Mouse (Mus musculus) E14TG2a.4 (cell line): ENCODE measurements around the gene Mbd3l2.

Source experiments
- H3K27me3 ChIP-seq: 2 replicates; pipeline ENCODE4 v1.6.1; 2014; ENCODE audit warnings: low read length, control low read depth; ENCODE audit not compliant: insufficient read depth
- H3K36me3 ChIP-seq: 2 replicates; pipeline ENCODE4 v1.6.1; 2014; ENCODE audit warnings: low read length, control low read depth; ENCODE audit not compliant: insufficient read depth
- H3K4me1 ChIP-seq: replicated peaks from 2 replicates; pipeline ENCODE4 v1.6.1; 2014; ENCODE audit warnings: low read depth, low read length, control low read depth
- H3K4me3 ChIP-seq: replicated peaks from 2 replicates; pipeline ENCODE4 v1.5.1; 2014; ENCODE audit warnings: mild to moderate bottlenecking, low read length
- H3K9me3 ChIP-seq: 2 replicates; pipeline ENCODE4 v1.6.1; 2014; ENCODE audit warnings: low read length, control low read depth
- CTCF ChIP-seq: conservative IDR thresholded peaks from 2 replicates; pipeline ENCODE4 v1.5.1; 2014; ENCODE audit warnings: low read length
- NANOG ChIP-seq: IDR thresholded peaks from 2 replicates; pipeline ENCODE4 v1.6.1; 2014; ENCODE audit warnings: borderline replicate concordance, low read length, mixed read lengths
- POU5F1 ChIP-seq: IDR thresholded peaks from 2 replicates; pipeline ENCODE4 v1.6.1; 2014; ENCODE audit warnings: low read length, borderline replicate concordance

The Mbd3l2 gene

GRCm38 (mm10) chr9:18473324-18474128 is 43.1 kb downstream of the Mbd3l2 start:
- TF ChIP-seq NANOG (no peak), CTCF (no peak), POU5F1 (no peak)
- no peaks in the 10 kb centered on the region for H3K27me3 ChIP-seq
- no peaks in the 10 kb centered on the region for H3K36me3 ChIP-seq
- no peaks in the 10 kb centered on the region for H3K9me3 ChIP-seq
- H3K4me3 ChIP-seq, result peak overlapping the region; percentile 83
- H3K4me1 ChIP-seq, result peaks cover 12% of the 10 kb centered on the region

DNA sequence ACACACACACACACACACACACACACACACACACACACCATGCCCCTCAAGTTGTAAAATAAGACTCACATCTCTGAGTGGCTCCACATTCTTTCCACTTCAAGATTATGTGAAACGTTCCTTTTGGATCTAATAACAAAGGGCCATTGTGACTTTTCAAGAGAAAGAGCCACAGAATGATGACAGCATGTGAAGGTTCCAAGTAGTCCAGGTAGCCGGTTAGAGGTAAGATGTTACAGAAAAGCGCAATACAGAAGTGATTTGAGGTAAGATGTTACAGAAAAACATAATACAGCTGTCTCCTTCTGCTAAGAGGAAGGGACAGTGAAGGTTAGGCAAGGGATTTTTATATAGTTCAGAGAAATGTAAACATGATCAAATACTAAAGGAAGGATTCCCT is 47.7 kb downstream of the Mbd3l2 start, which contains the start of the genes Zfp558 and Mbd3l1:
Zfp558 (minus strand) TSS at position 101 of the 400 bp plus-strand sequence.
Mbd3l1 (plus strand) TSS at position 192 of the 400 bp plus-strand sequence.
- Histone ChIP-seq H3K27me3 (no peaks in the 10 kb centered on the region), H3K4me1 (peaks cover 6% of the 10 kb centered on the region), H3K36me3 (no peaks in the 10 kb centered on the region), H3K4me3 (no peak within 1 kb of the TSS), H3K9me3 (peaks cover 10% of the 10 kb centered on the region; the same call in 1 of the 2 replicates)
- TF ChIP-seq NANOG (no peak), POU5F1 (no peak), CTCF (no peak)
